Mouse (Mus musculus) hindbrain, embryonic 12.5 days (tissue): Measurements from ENCODE around the gene Gm10184. TPM values are rescaled to one million over a fixed set of nuclear protein-coding genes. Genes with fewer than 3 reads are reported as not detected.
"Not testable (repeated sequence)": the region's sequence is repeated elsewhere in the genome, so short reads cannot be mapped to it uniquely, and the experiment has no call there.

Source experiments
- ATAC-seq: fragments of 200-750 bp; cut with Nextera tagmentation; 2 replicates; pipeline ENCODE4 v1.8.0; 2017; ENCODE audit warnings: moderate TSS enrichment; ENCODE audit not compliant: low FRiP score
- H3K27ac ChIP-seq: fragments of 300-500 bp; sonication (generic); 2 replicates; pipeline ENCODE4 v1.5.1; 2016; ENCODE audit warnings: mild to moderate bottlenecking
- H3K27me3 ChIP-seq: fragments of 300-500 bp; sonication (generic); 2 replicates; pipeline ENCODE4 v1.6.1; 2016; ENCODE audit warnings: mild to moderate bottlenecking
- H3K36me3 ChIP-seq: fragments of 300-500 bp; sonication (generic); 2 replicates; pipeline ENCODE4 v1.6.1; 2016; ENCODE audit warnings: mild to moderate bottlenecking
- H3K4me1 ChIP-seq: fragments of 300-500 bp; sonication (generic); 2 replicates; pipeline ENCODE4 v1.6.1; 2016
- H3K4me2 ChIP-seq: fragments of 300-500 bp; sonication (generic); replicated peaks from 2 replicates; pipeline ENCODE4 v1.6.1; 2016; ENCODE audit warnings: mild to moderate bottlenecking
- H3K4me3 ChIP-seq: fragments of 300-500 bp; sonication (generic); 2 replicates; pipeline ENCODE4 v1.5.1; 2016; ENCODE audit warnings: mild to moderate bottlenecking
- H3K9ac ChIP-seq: fragments of 300-500 bp; sonication (generic); 2 replicates; pipeline ENCODE4 v1.6.1; 2016; ENCODE audit warnings: mild to moderate bottlenecking, moderate library complexity
- H3K9me3 ChIP-seq: fragments of 300-500 bp; sonication (generic); replicated peaks from 2 replicates; pipeline ENCODE4 v1.6.1; 2016; ENCODE audit warnings: mild to moderate bottlenecking
- WGBS: fragments of 180-500 bp; shearing (Covaris S2); methylation state at CpG from one replicate; pipeline ENCODE4 v1.1.7; 2016; 5-methylcytosine and 5-hydroxymethylcytosine counted together
- polyA plus RNA-seq: library from polyadenylated mRNA; unstranded; fragments of >200 nt; fragmentation: Nextera tagmentation; extraction: Ambion mirVana; gene quantifications from 2 replicates; pipeline ENCODE4 v1.2.1, GENCODE M21; 2016

Gm10184 gene
- 53.1 and 55.5 TPM in 2 replicates for polyA plus RNA-seq

DNA sequence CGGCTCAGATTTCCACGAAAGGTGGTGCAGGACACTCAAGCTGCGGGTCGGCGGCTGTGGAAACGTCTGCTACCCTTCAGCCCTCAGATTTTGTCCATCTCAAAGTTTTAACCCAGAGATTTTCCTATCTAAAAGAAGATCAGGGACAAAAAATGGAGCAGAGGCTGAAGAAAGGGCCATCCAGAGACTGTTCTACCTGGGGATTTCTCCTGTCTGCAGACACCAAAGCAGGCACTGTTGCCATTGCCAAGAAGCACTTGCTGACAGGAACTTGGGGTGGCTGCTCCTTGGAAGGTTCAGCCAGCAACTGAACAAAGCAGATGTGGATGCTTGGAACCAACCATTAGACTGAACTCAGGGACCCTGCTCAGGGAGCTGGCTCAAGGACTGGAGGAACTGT, at the start of gene Gm10184:
TSS of gene Gm10184 (minus strand) at position 101 of the 400 bp plus-strand sequence.
- Histone ChIP-seq H3K27ac (no peak within 1 kb of the TSS), H3K36me3 (no peaks in the 10 kb centered on the region), H3K9ac (no peak within 1 kb of the TSS), H3K4me1 (no peaks in the 10 kb centered on the region), H3K27me3 (no peaks in the 10 kb centered on the region), H3K9me3 (no peaks in the 10 kb centered on the region), H3K4me2 (no peak within 1 kb of the TSS), H3K4me3 (no peak within 1 kb of the TSS)
- ATAC-seq = no peak
- 91% methylated on average over 6 of the region's 6 CpGs for WGBS

DNA sequence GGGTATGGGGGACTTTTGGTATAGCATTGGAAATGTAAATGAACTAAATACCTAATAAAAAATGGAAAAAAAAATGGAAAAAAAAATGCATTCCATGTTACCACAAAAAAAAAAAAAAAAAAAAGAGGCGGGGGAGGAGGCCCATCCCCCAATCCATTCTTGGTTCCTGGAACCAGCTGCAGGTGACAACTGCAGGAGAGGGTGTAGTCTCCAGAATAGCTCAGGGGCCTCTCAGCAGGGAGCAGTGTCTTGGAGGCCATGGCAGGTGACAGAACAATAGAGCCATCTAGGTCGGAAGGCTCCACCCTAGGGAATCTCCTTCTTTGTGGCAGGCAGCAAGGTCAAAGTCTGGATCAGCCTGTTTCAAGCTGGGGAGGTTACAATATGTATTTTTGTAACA, 23.7 kb upstream of the Gm10184 start:
- WGBS = 22% methylated on average over 1 of the region's 2 CpGs
- H3K27me3 ChIP-seq = no peaks in the 10 kb centered on the region
- H3K9me3 ChIP-seq = no peaks in the 10 kb centered on the region
- H3K4me1 ChIP-seq = no peaks in the 10 kb centered on the region
- no peaks in the 10 kb centered on the region for H3K36me3 ChIP-seq
- H3K27ac ChIP-seq = no peak overlapping the region
- ATAC-seq = no peak
- no peak overlapping the region for H3K9ac ChIP-seq
- no peak overlapping the region for H3K4me2 ChIP-seq
- H3K4me3 ChIP-seq = no peak overlapping the region

DNA sequence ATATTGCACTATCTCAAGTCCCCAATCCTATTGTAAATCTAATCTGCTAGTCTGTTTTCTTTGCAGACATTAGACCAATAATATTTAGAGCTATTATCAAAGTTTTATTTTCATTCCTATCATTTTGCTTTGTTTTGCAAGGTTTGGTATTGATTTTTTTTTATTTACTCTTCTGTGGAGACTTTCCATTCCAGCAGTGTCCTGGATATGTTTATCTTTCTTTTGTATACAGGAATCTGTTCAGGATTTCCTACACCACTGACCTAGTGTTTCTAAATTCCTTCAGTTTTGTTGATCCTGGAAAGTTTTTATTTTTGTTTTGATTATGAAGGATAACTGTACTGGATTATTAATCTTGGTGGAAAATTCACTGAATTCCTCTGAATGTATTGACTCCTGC, 2.6 kb downstream of the Gm10184 start:
- Histone ChIP-seq H3K4me3 (no peak overlapping the region), H3K4me1 (no peaks in the 10 kb centered on the region), H3K27me3 (no peaks in the 10 kb centered on the region), H3K4me2 (no peak overlapping the region), H3K27ac (no peak overlapping the region), H3K36me3 (no peaks in the 10 kb centered on the region), H3K9me3 (no peaks in the 10 kb centered on the region), H3K9ac (no peak overlapping the region)
- ATAC-seq = no peak

DNA sequence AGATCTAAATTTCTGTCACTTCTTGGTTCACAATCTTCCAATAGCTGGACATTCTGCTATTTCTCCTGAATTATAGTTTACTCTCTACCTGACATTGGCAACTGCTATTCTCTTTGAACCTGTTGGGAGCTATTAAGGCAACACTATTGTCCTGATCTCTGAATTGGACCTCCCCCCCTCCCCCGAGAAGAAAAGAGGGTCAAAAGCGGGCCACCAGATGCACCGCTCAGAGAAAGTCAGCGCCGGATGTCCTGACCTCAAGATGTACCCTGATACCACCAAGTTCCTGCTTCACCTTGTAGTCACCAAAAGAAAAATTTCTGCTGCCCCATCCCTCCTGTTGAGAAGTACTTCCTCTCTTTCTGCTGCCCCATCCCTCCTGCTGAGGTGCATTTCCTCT, 5.5 kb downstream of the Gm10184 start:
- H3K4me2 ChIP-seq, H3K4me3 ChIP-seq: not testable (repeated sequence)
- 89% methylated on average over 5 of the region's 5 CpGs for WGBS

DNA sequence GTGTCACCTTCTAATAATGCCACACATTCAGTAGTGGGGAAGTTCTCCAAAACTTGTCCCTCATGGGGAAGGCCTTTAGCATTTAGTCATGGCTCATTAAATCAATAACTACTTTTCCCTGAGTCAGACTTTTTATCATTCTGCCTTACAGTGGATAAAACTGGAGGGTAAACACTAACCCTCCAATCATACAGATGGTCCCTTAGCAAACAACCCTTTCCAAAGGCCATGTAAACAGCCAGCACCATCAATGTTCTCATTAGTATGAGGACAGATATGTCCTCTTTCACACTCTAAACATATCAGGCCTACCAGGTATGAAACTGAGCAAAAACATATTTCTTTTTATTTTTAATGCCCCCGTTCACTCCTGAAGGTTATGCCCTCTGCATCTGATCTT, 7.5 kb downstream of the Gm10184 start:
- H3K4me1 ChIP-seq = no peaks in the 10 kb centered on the region
- H3K9ac ChIP-seq = no peak overlapping the region
- no peak for ATAC-seq
- no peaks in the 10 kb centered on the region for H3K27me3 ChIP-seq
- no peak overlapping the region for H3K4me2 ChIP-seq
- no peaks in the 10 kb centered on the region for H3K9me3 ChIP-seq
- no peaks in the 10 kb centered on the region for H3K36me3 ChIP-seq
- no peak overlapping the region for H3K27ac ChIP-seq
- no peak overlapping the region for H3K4me3 ChIP-seq
- 89% methylated on average over 1 of the region's 1 CpGs for WGBS

More for the DNA sequence above, 5.5 kb downstream of the Gm10184 start:
- not testable (repeated sequence) for H3K9ac ChIP-seq, H3K27me3 ChIP-seq, H3K27ac ChIP-seq, H3K4me1 ChIP-seq, ATAC-seq, H3K36me3 ChIP-seq, H3K9me3 ChIP-seq

DNA sequence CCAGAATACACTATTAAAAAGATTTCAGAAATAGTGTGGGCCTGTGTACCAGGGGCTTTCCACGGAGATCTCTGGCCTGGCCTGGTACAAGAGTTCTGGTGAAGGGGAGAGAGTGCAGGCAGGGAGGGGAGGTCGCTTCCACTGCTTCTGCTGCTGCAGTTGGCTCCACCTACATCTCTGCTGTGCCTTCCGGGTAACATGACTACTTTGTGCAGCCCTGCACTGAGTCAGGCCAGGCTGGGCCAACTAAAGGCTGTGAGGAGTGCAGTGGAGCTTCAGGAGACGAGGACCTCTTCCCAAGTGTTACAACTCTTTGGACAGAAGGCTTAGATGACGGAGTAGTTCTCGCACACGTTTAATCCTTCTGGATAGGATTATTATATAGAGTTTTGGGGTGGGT, 9.6 kb downstream of the Gm10184 start:
- Histone ChIP-seq H3K36me3 (no peaks in the 10 kb centered on the region), H3K4me1 (no peaks in the 10 kb centered on the region), H3K27ac (no peak overlapping the region), H3K9ac (no peak overlapping the region), H3K27me3 (no peaks in the 10 kb centered on the region), H3K4me2 (no peak overlapping the region), H3K9me3 (no peaks in the 10 kb centered on the region), H3K4me3 (no peak overlapping the region)
- ATAC-seq = no peak
- 66% methylated on average over 7 of the region's 7 CpGs for WGBS

DNA sequence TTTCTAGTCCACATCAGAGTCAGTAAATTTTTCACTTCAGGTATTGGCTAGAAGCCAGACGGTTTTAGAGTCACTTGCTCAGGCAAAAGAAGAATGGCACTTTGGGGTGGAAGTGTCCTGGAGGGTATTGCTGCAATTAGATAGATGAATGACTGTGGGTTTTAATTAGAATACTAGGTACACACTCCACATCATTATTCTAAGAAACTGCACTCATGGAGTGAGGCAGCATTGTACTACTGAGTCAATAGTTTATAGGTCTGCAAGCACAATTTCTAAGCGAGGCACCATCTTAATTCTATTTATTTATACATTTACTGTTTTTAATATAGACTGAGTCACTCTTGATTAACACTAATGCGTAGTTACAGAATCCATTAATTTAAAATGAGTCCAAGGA, 10.4 kb downstream of the Gm10184 start:
- Histone ChIP-seq H3K4me2 (no peak overlapping the region), H3K9ac (no peak overlapping the region), H3K4me3 (no peak overlapping the region), H3K9me3 (no peaks in the 10 kb centered on the region), H3K27ac (no peak overlapping the region), H3K4me1 (no peaks in the 10 kb centered on the region), H3K27me3 (no peaks in the 10 kb centered on the region), H3K36me3 (no peaks in the 10 kb centered on the region)
- 73% methylated on average over 3 of the region's 3 CpGs for WGBS
- no peak for ATAC-seq

DNA sequence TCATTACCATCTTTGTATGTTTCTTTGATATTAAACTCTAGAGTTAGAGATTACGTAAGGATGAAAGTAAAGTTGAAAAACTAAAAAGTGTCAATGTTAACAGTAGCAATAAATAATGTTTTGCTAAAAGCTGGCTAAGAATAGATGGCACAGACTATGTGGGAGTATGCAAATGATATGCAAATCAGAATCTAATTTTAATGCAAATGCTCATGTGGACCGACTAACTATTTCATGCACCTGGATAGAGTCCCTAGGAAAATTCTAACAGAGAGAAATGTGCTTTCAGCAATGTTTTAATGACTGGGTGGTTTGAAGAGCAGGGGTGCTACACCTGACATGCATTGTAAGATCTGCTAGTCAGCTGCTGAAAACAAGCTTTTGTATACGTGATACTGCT, 45.3 kb downstream of the Gm10184 start:
- 69% methylated on average over 3 of the region's 3 CpGs for WGBS

More for the DNA sequence above, 45.3 kb downstream of the Gm10184 start:
- H3K4me3 ChIP-seq = no peak overlapping the region
- no peaks in the 10 kb centered on the region for H3K27me3 ChIP-seq
- no peaks in the 10 kb centered on the region for H3K36me3 ChIP-seq
- H3K4me1 ChIP-seq = no peaks in the 10 kb centered on the region
- H3K27ac ChIP-seq = no peak overlapping the region
- no peak for ATAC-seq
- H3K9ac ChIP-seq = no peak overlapping the region
- H3K4me2 ChIP-seq = no peak overlapping the region
- H3K9me3 ChIP-seq = no peaks in the 10 kb centered on the region
